Mouse (Mus musculus): ENCODE data around the gene Hist1h4b. TPM values are rescaled to one million over a fixed set of nuclear protein-coding genes. Genes with fewer than 3 reads are reported as not detected.
"Not testable (repeated sequence)": the region's sequence is repeated elsewhere in the genome, so short reads cannot be mapped to it uniquely, and the experiment has no call there.

The Hist1h4b gene
- total RNA-seq, 2 experiments from 2014 or later: 57.3 to 79.4 TPM

DNA sequence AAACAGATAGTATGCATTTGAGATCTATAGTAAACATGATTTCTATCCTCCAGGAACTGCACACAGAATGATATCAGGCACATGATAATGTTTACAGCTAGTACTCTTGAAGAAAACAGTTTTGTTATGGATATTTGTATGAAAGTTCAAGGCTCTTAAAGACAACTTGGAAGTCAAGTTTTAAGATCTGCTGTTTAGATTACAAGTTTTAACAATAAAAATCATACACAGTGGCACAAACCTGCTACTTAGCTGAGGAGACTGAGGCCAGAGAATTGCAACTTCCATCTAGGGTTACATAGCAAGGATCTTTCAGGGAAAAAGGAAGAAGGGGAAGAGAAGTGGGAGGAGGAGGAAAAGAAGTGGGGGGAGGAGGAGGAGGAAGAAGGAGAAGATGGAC, 1.8 kb upstream of the Hist1h4b start:
- DNase-seq (ENCODE audit: low spot score in 2 of 2): no peak

- DNase-seq (ENCODE audit: low spot score in 2 of 2): no peak
These were observed 479 bp downstream of the Hist1h4b start for GRCm38 (mm10) chr13:23757211-23757773.

- no peak for DNase-seq (ENCODE audit: low spot score in 2 of 2)
These were observed 1.1 kb downstream of the Hist1h4b start for GRCm38 (mm10) chr13:23757921-23758320.

DNA sequence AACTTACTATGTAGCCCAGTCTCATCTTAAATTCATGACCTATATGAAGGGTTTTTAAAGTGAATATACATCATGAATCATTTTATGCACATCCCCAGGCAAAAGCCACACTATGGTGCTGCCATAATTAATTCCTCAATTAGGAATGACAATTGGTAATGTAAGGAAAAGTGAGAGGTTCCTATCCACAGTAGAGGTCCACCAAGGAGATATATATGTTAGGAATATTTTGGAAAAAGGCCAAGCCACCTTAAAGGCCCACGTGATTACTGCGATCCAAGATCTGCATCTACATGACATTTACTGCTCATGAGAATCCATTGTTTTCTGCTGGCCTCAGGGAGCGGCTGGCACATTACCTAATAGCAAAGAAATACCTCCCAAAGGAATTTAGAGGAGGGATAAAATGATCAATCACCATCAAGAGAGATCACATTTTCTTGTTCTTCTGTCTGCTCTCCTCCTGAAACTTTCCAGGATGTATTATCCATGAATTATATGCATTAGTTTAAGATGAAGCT, 2.5 kb downstream of the Hist1h4b start:
- DNase-seq (ENCODE audit: low spot score in 2 of 2): no peak

- DNase-seq (ENCODE audit: low spot score in 2 of 2): no peak
These were observed 3.1 kb downstream of the Hist1h4b start for GRCm38 (mm10) chr13:23759916-23760239.

- DNase-seq (ENCODE audit: low spot score in 2 of 2): no peak
These were observed 3.6 kb downstream of the Hist1h4b start for GRCm38 (mm10) chr13:23760240-23760971.

DNA sequence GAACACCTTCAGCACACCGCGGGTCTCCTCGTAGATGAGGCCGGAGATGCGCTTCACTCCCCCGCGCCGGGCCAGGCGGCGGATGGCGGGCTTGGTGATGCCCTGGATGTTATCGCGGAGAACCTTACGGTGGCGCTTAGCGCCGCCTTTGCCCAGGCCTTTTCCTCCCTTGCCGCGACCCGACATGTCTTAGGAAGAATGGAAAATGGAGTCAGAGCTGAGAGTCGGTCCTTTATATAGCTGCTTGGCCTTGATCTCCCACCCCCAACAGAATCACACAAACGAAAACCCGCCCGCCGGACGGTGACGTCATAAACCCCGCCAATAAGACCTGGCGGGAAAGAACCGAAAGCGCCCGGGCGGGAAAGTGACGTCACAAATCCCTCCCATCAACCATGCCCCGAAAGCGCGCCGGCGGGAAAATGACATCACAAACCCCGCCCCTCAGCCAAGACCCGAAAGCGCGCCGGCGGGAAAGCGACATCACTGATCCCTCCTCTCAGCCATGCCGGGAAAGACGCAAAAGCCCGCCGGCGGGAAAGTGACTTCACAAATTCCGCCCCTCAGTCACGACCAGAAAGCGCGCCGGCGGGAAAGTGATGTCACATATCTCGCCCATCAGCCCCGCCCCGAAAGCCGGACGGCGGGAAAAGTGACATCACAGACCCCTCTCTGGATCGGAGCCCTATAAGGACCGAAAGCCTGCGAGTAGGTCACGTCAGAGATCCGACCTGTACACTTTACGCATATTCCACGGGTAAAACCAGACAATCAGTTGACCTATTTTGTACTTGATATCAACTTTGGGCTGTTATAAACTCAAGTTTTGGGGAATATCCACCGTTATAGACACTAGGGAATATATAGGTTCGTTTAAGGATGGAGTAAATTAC, 4.4 kb downstream of the Hist1h4b start, which contains the start of gene Hist1h4a:
TSS of gene Hist1h4a (minus strand) at position 259 of the 893 bp plus-strand sequence.
- DNase-seq (ENCODE audit: low spot score in 2 of 2): peak; percentile 98 to 99

GRCm38 (mm10) chr13:23761871-23762821, 5.3 kb downstream of the Hist1h4b start, which contains the start of gene Hist1h3a:
TSS of gene Hist1h3a (minus strand) at chr13:23762386.
- peak; percentile 52 to 86 for DNase-seq (ENCODE audit: low spot score in 2 of 2)

GRCm38 (mm10) chr13:23763242-23763585, 6.4 kb downstream of the Hist1h4b start:
- no peak for DNase-seq (ENCODE audit: low spot score in 2 of 2)

GRCm38 (mm10) chr13:23763586-23764323, 6.9 kb downstream of the Hist1h4b start, which contains the start of gene Hist1h1a:
TSS of gene Hist1h1a (plus strand) at chr13:23763666.
- DNase-seq (ENCODE audit: low spot score in 2 of 2): peak; percentile 82 to 83

- DNase-seq (ENCODE audit: low spot score in 2 of 2): no peak
These were observed 7.7 kb downstream of the Hist1h4b start for GRCm38 (mm10) chr13:23764324-23765171.

DNA sequence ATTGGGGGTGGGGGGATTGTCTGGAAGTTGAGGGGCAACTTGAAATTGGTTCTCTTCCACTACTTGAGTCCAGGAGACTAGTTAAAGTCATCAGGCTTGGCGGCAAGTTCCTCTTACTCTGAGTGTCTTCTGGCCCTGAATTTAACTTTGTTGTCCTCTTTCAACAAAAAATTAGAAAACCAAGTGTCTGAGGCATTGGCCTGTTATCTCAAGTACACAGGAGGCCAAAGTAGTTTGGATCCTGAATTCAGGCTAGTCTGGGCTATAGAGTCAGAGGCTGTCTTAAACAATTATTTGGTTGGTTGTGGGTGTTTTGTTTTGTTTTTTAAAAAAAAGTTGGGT, 8.3 kb downstream of the Hist1h4b start:
- DNase-seq (ENCODE audit: low spot score in 2 of 2): no peak

- no peak for DNase-seq (ENCODE audit: low spot score in 2 of 2)
These were observed 10.0 kb downstream of the Hist1h4b start for GRCm38 (mm10) chr13:23766772-23767171.

DNA sequence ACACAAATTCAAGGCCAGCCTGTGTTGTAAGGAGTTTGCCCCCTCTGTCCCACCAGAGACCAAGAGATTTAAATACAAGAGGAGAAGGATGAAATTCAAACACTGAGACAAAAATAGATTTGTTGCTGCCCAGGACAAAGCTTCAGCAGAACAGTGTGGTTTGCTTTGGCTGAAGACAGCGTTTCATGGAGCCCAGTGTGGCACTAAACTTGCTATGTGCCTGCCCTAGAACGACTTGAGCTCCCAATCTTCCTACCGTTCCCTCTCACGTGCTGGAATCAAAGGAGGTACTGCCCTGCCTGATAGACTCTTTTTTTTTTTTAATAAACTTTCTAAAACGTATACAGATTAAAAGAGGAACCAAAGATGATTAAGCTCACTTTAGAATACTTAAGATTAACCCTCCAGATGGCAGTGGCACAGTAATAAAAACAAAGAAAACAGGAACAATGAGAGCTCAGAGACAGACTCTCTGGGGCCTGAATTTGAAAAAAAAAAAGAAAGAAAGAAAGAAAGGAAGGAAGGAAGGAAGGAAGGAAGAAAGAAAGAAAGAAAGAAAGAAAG, 12.1 kb downstream of the Hist1h4b start:
- no peak for DNase-seq (ENCODE audit: low spot score in 2 of 2)

- DNase-seq (ENCODE audit: low spot score in 2 of 2): not testable (repeated sequence)
These were observed 12.8 kb downstream of the Hist1h4b start, which contains the start of gene Trim38 for GRCm38 (mm10) chr13:23769613-23770012. TSS of gene Trim38 (plus strand) at chr13:23769913.

- peak in 1 of 2 experiments; percentile 21 for DNase-seq (ENCODE audit: low spot score in 2 of 2)
These were observed 15.9 kb downstream of the Hist1h4b start for GRCm38 (mm10) chr13:23772561-23773313.

GRCm38 (mm10) chr13:23778339-23778738, 21.5 kb downstream of the Hist1h4b start:
- DNase-seq (ENCODE audit: low spot score in 2 of 2): no peak

DNA sequence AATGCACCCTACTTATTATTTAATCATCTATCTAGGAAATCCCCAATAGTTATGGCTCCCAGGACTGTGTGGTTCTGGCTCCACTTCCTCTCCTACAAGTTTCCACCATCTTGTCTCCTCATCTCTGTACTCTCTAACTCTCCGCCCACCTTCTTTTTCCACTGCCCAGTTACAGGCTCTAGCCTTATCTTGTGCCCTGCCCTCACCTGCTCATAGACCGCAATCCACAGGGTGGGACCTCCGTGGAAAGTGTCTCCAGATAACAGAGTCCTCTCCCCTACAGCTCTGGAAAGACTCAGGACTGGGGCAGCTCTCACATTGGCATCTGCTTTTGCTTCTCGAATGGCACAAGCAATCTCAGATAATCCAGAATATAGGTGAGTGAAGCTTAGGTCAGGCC, 22.2 kb downstream of the Hist1h4b start:
- no peak for DNase-seq (ENCODE audit: low spot score in 2 of 2)

Measured in layer of hippocampus, postnatal 14 days (tissue).